Mouse (Mus musculus): ENCODE data around the gene Tead3.
"Not testable (repeated sequence)": the region's sequence is repeated elsewhere in the genome, so short reads cannot be mapped to it uniquely, and the experiment has no call there.

The Tead3 gene

DNA sequence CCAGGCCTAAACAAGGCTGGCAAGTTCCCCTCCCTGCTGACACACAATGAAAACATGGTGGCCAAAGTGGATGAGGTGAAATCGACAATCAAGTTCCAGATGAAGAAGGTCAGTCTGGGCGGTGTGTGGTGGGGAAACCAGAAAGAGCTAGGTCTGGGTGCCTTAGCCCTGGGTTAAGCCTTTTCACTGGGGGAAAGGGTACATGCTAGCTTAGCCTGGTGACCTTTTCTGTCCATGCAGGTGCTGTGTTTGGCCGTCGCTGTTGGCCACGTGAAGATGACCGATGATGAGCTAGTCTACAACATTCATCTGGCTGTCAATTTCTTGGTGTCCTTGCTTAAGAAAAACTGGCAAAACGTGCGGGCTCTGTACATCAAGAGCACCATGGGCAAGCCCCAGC lies 20.0 kb downstream of the Tead3 start:
- not testable (repeated sequence) for DNase-seq (ENCODE audit: low spot score)

DNA sequence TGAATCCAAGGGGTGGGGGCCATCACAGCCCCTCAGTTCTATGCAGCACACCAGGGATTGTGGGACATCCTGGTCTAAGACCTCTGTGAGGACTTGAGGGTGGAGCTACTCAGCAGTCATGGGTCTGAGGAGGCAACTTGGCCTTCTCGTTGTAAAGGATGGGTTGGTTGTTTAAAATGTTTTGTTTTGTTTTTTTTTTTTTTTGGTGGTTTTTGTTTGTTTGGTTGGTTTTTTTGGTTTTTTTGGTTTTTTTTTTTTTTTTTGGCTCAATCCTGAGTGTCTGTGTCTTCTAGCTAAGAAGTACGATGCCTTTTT lies 20.4 kb downstream of the Tead3 start:
- no peak for DNase-seq (ENCODE audit: low spot score)

DNA sequence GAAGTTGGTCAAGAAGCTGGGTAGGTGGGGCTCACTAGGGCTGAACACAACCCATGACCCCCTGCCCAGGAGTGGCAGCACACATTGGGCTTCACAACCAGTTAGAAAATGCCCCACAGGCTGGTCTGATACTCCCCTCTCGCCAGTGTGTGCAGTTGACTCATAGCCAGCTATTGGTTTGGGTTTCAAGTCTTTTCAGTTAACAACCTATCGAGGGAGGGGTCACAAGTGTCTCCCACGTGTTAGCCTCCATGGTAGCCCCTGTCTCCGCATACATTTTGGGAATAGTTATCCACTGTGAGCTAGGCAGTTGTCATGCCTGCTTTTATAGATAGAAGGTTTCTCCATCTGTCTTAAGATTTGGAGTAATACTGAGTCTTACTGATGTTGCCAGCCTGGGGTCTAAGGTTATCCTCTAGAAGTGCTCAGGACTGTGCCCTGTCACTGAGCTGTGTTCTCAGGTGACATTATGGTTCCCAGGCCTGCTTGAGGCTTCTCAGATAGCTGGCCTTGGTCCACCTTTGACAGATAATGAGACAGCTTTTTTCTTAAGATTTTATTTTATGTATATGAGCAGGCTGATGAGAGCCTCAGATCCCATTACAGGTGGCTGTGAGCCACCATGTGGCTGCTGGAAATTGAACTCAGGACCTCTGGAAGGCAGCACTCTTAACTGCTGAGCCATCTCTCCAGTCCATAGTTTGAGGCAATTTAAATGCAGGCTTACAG lies 20.9 kb downstream of the Tead3 start:
- no peak for DNase-seq (ENCODE audit: low spot score)

DNA sequence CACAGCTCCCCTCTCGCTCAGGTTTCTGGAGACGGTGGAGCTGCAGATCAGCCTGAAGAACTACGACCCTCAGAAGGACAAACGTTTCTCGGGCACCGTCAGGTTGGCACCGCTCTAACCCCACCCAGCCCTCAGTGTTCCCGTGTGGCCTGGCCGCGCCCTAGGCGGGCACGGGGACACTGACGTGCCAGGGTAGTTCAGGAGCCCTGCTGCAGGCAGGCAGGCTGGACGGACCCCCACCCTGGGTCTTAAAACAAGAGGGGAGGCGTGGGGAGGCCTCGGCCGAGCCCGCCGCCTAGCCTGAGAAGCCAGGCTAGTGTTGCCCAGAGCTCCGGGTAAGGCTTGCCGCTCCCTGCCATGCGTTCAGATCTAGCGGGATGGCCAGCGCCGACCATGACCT lies 21.7 kb downstream of the Tead3 start:
- DNase-seq (ENCODE audit: low spot score), result no peak

DNA sequence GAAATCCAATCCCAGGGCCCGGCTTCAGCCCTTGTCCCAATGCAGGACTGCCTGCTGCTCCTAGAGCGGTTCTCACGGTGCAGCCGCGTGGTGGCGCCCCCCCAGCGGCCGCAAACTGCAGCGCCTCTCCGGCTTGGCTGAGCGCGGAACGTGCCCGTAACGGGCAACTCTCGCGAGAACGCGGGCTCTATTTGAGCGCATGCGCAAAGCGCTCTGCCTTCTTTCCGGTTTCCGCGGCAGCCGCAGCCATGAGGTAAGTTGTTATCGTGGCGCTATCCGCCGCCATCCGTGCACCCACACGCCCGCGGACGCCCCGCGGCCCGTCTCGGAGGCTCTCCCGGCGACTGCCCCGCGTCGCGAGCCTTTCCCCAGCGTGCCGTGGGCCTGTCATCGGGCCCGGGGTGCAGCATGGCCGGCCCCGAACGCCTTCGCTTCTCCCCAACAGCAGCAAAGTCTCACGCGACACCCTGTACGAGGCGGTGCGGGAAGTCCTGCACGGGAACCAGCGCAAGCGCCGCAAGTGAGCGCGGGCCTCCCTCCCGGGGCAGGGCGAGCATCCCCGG lies 22.2 kb downstream of the Tead3 start, which contains the start of gene Rpl10a:
TSS of gene Rpl10a (plus strand) at position 106 of the 563 bp plus-strand sequence.
- DNase-seq (ENCODE audit: low spot score), result peak; percentile 97

DNA sequence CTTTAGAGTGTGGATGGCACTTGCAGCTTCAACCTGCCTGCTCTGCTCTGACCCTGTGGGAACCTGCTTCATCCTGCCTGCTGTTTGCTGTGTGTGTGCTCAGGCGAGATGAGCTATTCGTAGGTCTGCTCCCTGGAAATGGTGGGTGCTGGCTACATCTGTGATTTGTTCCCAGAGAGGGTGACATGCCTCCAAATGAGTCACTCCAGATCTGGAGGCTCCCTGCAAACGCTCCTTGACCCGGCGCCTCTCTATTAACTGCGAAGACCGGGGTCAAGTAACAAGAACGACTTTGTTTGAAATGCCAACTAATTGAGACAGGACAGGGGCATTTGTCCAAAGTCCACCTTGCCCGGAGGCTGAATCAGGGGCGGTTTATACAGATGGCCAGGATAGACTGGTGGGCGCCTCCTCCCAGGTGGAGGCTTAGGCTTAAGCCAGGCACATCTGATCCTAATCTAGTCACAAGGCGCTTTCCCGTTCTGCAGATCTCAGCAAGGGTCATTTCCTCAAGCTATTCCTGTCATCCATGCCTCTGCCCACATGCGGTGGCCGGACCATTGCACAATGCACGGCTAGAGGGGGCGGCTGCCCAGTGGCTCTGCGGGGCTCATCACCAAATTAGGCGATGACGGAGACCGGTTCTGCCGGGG lies 22.8 kb downstream of the Tead3 start:
- no peak for DNase-seq (ENCODE audit: low spot score)

DNA sequence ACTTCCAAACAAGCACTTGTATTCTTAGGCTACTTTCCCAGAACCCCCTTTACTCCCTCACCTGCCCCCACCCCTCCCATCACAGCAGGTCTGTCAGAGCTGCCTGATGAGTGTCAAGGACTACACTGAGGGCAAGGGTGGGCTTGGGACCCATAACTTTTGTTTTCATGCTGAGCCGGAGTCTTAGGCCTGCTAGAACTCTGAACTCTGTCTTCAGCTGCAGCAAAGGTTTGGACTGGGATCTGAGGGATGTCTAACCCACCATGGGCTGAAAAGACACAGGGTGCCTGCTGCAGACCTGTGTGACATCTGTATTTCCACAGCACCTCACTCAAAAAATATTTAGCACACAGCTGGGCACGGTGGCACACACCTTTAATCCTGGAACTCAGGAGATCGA lies 23.7 kb downstream of the Tead3 start:
- no peak for DNase-seq (ENCODE audit: low spot score)

DNA sequence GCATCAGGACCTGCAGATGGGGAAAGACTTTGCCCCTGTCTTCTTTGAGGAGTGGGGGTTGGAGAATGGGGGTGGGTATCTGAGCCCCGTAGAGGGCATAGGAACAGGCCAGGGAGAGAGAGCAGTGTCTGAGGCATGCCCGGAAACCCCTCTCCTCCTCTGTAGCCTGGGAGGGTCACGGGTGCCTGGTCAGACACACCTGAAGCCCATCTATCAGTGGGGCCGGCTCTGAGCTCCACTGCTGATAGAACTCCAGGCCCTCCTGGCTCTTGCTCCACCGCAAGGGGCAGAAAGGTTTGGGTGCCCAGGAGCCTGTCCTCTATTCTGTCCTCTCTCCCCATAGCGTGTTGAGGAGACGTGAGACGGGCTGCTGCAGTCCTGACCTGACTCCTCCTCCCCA lies 24.9 kb downstream of the Tead3 start:
- no peak for DNase-seq (ENCODE audit: low spot score)

DNA sequence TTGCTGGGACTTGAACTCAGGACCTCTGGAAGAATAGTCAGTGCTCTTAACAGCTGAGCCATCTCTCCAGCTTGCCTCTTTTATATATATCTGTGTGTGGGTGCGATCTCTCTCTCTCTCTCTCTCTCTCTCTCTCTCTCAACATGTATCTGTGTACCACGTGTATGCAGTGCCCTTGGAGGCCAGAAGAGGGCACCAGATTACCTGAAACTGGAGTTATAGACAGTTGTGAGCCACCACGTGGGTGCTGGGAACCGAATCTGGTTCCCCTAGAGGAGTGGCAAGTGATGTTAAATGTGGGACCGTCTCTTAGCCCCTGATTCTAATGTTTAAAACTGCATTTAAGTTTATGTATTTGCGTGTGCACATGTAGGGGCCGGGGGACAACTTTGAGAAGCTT lies 26.2 kb downstream of the Tead3 start:
- not testable (repeated sequence) for DNase-seq (ENCODE audit: low spot score)

DNA sequence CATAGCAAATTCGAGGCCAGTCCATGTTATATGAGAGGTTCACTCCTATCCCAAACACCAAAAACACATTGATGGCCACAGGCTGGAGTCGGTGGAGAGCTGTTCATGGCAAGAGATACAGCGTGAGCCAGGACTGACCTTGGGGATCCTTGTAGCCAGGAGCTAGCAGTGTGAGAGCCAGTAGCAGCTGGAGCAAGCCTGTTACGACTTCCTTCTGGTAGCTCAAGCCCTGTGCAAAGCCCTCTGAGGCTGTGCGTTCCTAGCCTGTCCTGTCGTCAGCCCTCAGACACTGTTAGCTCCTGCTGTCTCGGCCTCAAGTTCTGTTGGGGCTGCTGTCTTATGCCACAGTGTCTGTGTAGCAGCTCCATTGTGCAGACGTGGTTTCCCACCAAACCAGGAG lies 26.8 kb downstream of the Tead3 start:
- DNase-seq (ENCODE audit: low spot score), result no peak

DNA sequence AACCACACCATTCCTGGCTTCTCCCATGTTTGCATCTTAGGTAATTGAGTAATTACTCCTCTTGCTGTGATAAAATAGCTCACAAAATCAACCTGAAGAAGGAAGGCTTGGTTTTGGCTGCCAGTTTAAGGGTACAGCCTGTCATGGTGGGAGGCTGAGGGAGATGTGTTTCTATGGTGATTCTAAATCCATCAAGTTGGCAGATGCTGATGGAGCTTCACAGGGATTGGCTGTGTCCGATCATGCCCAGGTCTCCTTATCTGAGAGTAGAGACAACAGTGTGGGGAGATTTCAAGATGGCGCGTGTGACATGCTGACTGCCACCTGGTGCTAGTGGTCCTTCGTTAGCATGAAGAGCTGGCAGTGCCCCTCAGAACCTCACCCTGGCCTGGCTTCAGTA lies 28.9 kb downstream of the Tead3 start:
- no peak for DNase-seq (ENCODE audit: low spot score)

DNA sequence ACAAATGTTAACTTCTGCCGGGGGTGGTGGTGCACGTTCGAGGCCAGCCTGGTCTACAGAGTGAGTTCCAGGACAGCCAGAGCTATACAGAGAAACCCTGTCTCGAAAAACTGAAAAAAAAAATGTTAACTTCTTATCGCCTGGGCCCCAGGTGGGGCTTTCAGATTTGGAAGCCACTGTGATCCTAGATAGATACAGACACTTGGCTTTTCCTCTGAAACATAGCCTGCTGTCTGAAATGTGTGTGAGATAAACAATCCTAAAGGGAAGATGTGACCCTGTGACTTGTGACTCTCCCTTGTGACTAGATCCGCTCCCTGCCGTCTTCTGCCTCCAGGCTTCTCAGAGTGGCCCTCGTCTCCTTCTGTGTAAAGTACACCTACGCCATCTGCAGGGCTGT lies 32.9 kb downstream of the Tead3 start:
- no peak for DNase-seq (ENCODE audit: low spot score)

DNA sequence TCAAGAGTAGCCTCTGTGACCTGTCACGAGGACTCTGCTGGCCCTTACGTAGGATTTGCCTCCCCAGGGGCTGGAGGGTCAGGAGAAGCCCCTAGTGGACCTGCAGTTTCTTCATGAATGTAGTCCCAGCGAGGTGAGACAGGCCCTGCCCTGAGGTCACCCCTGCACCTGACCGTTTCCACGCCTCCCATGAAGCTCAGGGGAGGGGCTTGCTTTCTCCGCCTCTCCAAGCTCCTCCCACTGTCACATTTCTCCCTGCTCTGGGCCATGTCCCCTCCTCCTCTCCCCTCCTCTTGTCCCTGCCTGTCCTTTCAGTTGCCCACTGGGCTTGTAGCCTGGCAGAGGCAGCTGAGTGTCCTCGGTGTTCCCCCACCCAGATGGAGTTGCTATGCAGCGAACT lies 33.5 kb downstream of the Tead3 start:
- DNase-seq (ENCODE audit: low spot score), result no peak

DNA sequence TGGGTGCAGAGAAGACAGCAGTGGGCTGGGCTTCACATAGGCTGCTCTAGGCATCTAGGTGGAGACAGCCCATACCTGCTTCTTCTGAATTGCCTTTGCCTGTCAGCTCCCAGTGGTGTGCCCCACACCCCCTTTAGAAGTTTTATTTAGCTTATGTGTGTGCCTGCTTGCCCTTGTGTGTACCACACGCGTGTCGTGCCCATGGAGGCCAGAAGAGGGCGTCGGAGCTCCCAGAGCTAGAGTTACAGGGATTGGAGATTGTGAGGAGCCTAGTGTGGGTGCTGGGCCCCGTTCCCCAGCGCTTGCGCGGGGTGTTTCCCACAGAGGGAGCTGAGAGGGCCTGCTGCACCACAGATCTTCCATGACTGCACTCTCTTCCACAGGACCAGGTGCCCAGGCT lies 34.1 kb downstream of the Tead3 start:
- DNase-seq (ENCODE audit: low spot score), result no peak

DNA sequence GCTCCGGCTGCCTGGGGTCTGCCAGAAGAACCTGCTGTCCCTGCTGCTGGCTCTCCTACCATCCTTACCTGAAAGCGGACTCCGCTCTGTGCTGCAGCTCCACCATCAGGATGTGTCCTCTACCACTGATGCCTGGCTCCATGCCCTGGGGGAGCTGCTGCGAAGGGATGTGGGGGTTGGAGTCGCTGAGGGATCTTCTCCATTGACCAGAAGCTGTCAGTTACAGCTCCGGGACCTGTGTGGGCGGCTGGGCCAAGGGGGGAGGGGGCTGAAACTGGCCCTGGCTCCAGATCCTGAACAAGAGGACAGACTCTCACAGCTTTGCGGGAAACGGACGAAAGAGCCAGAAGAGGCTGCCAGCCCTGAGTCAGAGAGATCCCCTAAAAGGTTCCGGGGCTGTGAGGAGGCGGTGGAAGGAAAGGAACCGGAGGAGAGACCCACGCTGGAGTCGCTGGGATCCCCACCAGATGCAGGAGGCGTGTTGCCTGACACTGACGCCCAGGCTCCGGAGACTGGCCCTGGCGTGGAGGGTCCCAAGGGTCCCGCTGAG lies 34.9 kb downstream of the Tead3 start:
- no peak for DNase-seq (ENCODE audit: low spot score)

DNA sequence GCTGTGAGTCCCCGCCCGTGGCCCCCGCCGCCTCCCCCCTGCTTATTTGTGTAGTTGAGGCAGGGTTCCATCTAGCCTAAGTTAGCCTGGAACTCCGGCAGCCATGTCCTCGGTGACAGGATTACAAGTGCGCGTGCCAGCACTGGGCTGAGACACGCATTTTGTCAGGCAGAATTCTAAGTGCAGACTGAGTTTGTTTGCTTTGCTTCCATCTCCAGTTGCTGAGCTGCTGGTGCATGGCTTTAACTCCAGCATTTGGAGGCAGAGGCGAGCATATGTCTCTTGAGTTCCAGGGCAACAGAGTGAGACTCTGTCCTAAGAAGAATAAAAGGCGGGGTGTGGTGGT lies 36.8 kb downstream of the Tead3 start:
- no peak for DNase-seq (ENCODE audit: low spot score)

DNA sequence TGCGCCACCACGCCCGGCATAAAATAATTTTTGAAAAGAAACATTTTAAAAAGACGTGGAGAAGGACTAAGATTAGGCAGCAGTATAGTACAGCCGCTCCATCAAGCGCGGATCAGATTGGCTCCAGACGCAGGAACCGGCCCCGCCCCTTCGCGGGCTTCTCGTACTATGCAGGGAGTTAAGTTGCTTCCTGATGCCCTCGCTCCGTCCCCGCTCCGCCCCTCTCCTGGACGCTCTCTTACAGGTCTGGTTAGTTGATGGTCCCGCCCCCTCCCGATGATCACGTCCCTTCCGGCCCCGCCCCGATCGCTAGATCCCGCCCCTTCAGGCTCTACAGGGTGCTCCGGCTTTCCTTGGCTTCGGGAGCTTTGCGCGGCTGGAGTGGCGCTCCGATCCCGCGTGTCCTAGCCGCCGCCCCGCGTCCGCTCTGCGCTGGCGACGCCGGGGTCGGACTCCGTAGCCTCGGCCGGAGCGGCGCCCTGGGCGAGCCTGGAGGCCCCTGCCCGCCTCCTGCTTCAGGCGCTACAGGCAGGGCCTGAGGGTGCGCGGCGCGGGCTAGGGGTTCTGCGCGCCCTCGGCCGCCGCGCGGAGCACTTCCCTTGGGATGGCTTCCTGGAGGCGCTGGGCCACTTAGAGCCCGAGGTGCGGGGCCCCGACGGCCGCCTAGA lies 37.3 kb downstream of the Tead3 start, which contains the start of gene Fance:
TSS of gene Fance (plus strand) at position 308 of the 668 bp plus-strand sequence.
- DNase-seq (ENCODE audit: low spot score), result peak; percentile 85

DNA sequence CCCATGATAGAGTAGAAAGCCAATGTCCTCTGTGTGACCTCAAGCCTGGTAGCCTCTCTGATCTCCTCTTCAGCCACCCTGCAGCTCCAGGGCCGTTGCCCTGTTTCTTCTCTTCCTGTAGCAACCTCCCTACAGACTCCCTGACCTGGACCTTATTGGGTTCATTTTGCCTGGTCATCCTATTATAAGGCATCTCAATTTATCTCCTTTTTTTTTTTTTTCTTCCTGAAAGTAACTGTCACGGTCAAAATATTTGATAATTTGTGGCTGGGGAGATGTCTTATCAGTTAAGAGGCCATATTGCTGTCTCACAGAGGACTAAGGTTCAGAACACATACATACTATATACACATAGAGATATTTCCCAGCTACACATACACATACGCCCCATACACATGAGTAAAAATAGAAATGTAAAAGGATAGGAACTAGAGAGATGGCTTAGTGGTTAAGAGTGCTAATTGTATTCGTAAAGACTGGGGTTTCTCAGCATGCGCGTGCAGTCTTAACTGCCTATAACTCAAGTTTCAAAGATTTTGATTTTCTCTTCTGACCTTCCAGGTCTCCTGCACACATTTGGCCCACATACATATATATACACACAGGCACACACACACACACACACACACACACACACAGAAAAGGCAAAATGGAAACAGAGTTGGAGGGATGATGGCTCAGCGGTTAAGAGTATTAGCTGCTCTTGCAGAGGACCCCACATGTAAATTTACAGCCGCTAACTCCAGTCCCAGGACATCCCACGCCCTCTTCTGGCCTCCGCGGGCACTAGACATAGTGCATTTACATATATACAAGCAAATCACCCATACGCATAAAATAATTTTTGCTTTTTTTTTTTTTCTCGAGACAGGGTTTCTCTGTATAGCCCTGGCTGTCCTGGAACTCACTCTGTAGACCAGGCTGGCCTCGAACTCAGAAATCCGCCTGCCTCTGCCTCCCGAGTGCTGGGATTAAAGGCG lies 38.1 kb downstream of the Tead3 start:
- DNase-seq (ENCODE audit: low spot score), result no peak

DNA sequence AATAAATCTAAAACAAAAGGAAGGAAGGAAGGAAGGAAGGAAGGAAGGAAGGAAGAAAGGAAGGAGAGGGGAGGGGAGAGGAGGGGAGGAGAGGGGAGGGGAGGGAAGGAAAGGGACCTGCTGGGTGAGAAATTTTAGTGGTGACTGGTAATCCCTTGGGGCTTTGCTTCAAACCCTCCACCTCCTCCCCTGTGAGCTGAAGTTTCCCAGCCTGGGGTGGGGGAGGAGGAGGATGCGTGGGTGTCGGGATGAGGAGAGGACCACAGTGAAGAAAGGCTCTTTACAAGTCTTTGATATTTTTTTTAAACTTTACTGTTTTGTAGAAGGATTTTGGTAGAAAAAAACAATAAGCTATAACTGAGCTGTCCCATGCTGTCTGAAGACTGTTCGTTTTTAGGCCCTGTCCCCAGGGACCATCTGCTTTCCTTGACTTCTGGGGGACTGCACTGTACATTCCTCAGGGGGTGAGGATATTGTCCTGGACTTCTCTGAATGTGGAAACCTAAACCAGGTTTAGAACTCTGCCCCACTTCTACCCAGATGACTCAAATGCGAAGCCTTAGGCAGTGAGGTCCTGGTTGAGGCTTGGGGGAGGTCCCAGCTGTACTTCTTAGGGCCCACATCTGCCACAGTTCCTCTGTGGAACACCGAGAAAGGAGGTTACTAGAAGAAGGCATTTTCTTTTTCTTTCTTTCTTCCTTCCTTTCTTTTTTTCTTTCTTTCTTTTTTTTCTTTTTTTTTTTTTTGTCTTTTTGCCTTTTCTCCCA lies 39.1 kb downstream of the Tead3 start:
- no peak for DNase-seq (ENCODE audit: low spot score)

DNA sequence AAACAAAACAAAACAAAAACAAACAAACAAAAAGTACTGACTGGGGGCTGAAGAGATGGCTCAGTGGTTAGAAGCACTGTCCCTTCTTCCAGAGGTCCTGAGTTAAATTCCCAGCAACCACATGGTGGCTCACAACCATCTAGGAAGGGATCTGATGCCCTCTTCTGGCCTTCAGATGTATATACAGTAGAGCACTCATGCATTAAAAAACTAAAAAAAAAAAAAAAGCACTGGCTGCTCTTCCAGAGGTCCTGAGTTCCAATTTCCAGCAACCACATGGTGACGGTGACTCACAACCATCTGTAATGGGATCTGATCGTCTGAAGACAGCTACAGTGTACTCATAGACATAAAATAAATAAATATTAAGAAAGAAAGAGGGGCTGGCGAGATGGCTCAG lies 39.8 kb downstream of the Tead3 start:
- no peak for DNase-seq (ENCODE audit: low spot score)
